Mouse (Mus musculus) urinary bladder, postnatal 10 days (tissue): ENCODE measurements at regions not wholly inside any gene's neighbourhood (a gene's known extent, or its start where the extent isn't known, plus 50 kb on each side); places are given as distances from the start of the nearest gene placed in this dataset.
A peak's percentile ranks its signal among the peaks of the same experiment; 100 is the strongest.
"Not testable (repeated sequence)": the region's sequence is repeated elsewhere in the genome, so short reads cannot be mapped to it uniquely, and the experiment has no call there.

Experiments
- DNase-seq: peaks from one replicate; pipeline ENCODE4 v3.0.0; 2022; ENCODE audit warnings: low spot score

GRCm38 (mm10) chr12:74825664-74826063 is 351.5 kb downstream of the Kcnh5 start:
- no peak for DNase-seq

GRCm38 (mm10) chr12:74824735-74825494 is 352.2 kb downstream of the Kcnh5 start:
- DNase-seq = no peak

GRCm38 (mm10) chr12:74816181-74816580 is 361.0 kb downstream of the Kcnh5 start:
- not testable (repeated sequence) for DNase-seq

- DNase-seq = not testable (repeated sequence)
Measured at GRCm38 (mm10) chr12:74808571-74808970, 368.6 kb downstream of the Kcnh5 start.

GRCm38 (mm10) chr12:74807926-74808325 is 369.2 kb downstream of the Kcnh5 start:
- DNase-seq = not testable (repeated sequence)

- DNase-seq = peak; percentile 56
Measured at GRCm38 (mm10) chr12:74803740-74804512, 373.2 kb downstream of the Kcnh5 start.

- DNase-seq = no peak
Measured at GRCm38 (mm10) chr12:74792036-74792435, 385.1 kb downstream of the Kcnh5 start.

GRCm38 (mm10) chr12:74762284-74762683 is 414.8 kb downstream of the Kcnh5 start:
- no peak for DNase-seq

- DNase-seq = no peak
Measured at GRCm38 (mm10) chr12:74745051-74745450, 428.9 kb upstream of the Gm11042 start.

- no peak for DNase-seq
Measured at GRCm38 (mm10) chr12:74728866-74729265, 412.7 kb upstream of the Gm11042 start.

- no peak for DNase-seq
Measured at GRCm38 (mm10) chr12:74679149-74679548, 363.0 kb upstream of the Gm11042 start.

- DNase-seq = no peak
Measured at GRCm38 (mm10) chr12:74677835-74678234, 361.6 kb upstream of the Gm11042 start.

- no peak for DNase-seq
Measured at GRCm38 (mm10) chr12:74658406-74658805, 342.2 kb upstream of the Gm11042 start.

- no peak for DNase-seq
Measured at GRCm38 (mm10) chr12:74657036-74657648, 340.9 kb upstream of the Gm11042 start.

- no peak for DNase-seq
Measured at GRCm38 (mm10) chr12:74651256-74651655, 335.1 kb upstream of the Gm11042 start.

GRCm38 (mm10) chr12:74632827-74633226 is 316.6 kb upstream of the Gm11042 start:
- no peak for DNase-seq

- no peak for DNase-seq
Measured at GRCm38 (mm10) chr12:74595208-74595607, 279.0 kb upstream of the Gm11042 start.

- DNase-seq = no peak
Measured at GRCm38 (mm10) chr12:74554599-74554998, 238.4 kb upstream of the Gm11042 start.

GRCm38 (mm10) chr12:74544172-74544571 is 228.0 kb upstream of the Gm11042 start:
- DNase-seq = no peak

- DNase-seq = no peak
Measured at GRCm38 (mm10) chr12:74534882-74535281, 218.7 kb upstream of the Gm11042 start.

GRCm38 (mm10) chr12:74528983-74529566 is 212.9 kb upstream of the Gm11042 start:
- DNase-seq = no peak

GRCm38 (mm10) chr12:74527190-74527621 is 211.0 kb upstream of the Gm11042 start:
- DNase-seq = no peak
